Mouse (Mus musculus) heart, postnatal 0 days (tissue): ENCODE data around the gene Awat2.

Experiments
- CTCF ChIP-seq: IDR thresholded peaks from 2 replicates; pipeline ENCODE4 v1.5.1; 2016; ENCODE audit warnings: antibody characterized with exemption, control low read depth, low read depth
- EP300 ChIP-seq: IDR thresholded peaks from 2 replicates; pipeline ENCODE4 v1.6.1; 2016; ENCODE audit warnings: antibody characterized with exemption, low read depth

GRCm38 (mm10) chrX:100394223-100394861 lies 48.2 kb downstream of the Awat2 start:
- no peak for TF ChIP-seq EP300
- TF ChIP-seq CTCF, result no peak
